10 mouse cellular contexts compared by ENCODE assay signal in the genomic region with DNA sequence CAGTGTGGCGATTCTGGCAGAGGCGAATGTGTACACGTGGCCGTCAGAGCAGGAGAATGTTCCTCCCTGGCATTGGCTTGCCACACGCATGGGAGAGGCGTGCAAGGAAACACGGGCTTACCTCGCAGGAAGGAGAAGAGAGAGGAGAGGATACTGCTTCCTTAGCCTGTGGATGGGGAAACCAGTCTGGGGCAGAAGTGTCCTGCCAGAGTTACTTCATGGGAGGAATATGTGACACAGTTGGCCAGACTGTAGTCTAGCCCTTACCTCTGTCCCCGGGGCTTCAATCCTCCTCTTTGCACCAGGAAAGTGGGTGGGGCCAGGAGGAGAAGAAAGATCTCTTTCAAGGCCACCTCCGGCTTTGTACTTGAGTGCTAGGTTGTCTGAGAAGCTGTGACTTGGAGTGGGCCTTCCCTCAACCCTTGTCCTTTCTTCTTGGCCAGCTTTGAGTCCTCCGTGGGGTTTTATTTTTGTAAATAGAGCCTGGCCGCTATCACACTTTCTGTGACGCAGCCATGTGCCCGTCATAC. TPM values are rescaled to one million over a fixed set of nuclear protein-coding genes. Genes with fewer than 3 reads are reported as not detected.
DNase-seq lines count a peak whose midpoint lies in the region; ATAC-seq and TF ChIP-seq lines count a peak whose summit lies in the region.
"Had no signal": no experiment of that assay in that cellular context is flagged by ENCODE, and none has a peak within 500 bp of the region (broad histone marks: within the 10 kb centered on the region; RNA-seq: fewer than 3 reads in every experiment).

No protein-coding gene starts in this region.

- no peak for TF ChIP-seq CTCF in kidney, postnatal 0 days (IDR thresholded peaks at IDR 0.05; ENCODE audit: low read depth)

- no peak for ATAC-seq in kidney, postnatal 0 days (replicated peaks; ENCODE audit: low FRiP score, low read depth)
- no peak for ATAC-seq in embryonic facial prominence, embryonic 12.5 days (ENCODE audit: insufficient number of reproducible peaks, insufficient read depth, low FRiP score, low TSS enrichment)
- no peak for ATAC-seq in limb, embryonic 14.5 days (ENCODE audit: low FRiP score, low read depth)

- H3K4me3 ChIP-seq in kidney, postnatal 0 days (replicated peaks; ENCODE audit: low read depth, low read length) = no peak overlapping the region
- no peak overlapping the region for H3K4me3 ChIP-seq in embryonic facial prominence, embryonic 12.5 days
- no peak overlapping the region for H3K4me3 ChIP-seq in limb, embryonic 14.5 days (replicated peaks; ENCODE audit: low read length)

- peak; percentile 49 for DNase-seq in adrenal gland, postnatal 10 days
- no peak for DNase-seq in adrenal gland, postnatal 36 days
- no peak for DNase-seq in kidney, postnatal 0 days (ENCODE audit: low spot score)
- no peak for DNase-seq in kidney, postnatal 4 days
- no peak for DNase-seq in limb, embryonic 14.5 days (ENCODE audit: low spot score)
- no peak for DNase-seq in gastrocnemius, postnatal 25 days
- no peak for DNase-seq in right cerebral cortex, adult 2 months (ENCODE audit: low spot score in 2 of 2)
- DNase-seq: lung, postnatal 10 days; thymus, postnatal 4 days had no signal

- H3K27me3 ChIP-seq in kidney, postnatal 0 days (ENCODE audit: insufficient read depth, low read length) = no peaks in the 10 kb centered on the region
- no peaks in the 10 kb centered on the region for H3K27me3 ChIP-seq in embryonic facial prominence, embryonic 12.5 days
- no peaks in the 10 kb centered on the region for H3K27me3 ChIP-seq in limb, embryonic 14.5 days (ENCODE audit: control insufficient read depth, insufficient read depth, low read length)

- H3K4me2 ChIP-seq in kidney, postnatal 0 days (ENCODE audit: low read length) = 0 out of 2 replicates have a peak overlapping the region, but pooled peaks have one; percentile 5
- peak overlapping the region; percentile 90 for H3K4me2 ChIP-seq in embryonic facial prominence, embryonic 12.5 days (replicated peaks)
- 0 out of 2 replicates have a peak overlapping the region, but pooled peaks have one; percentile 0 for H3K4me2 ChIP-seq in limb, embryonic 14.5 days (replicated peaks; ENCODE audit: low read depth, low read length, severe bottlenecking)

- H3K9ac ChIP-seq in kidney, postnatal 0 days (ENCODE audit: low read depth, low read length) = no peak overlapping the region
- H3K9ac ChIP-seq in embryonic facial prominence, embryonic 12.5 days = peak overlapping the region; percentile 29; the same call in 1 of the 2 replicates
- H3K9ac ChIP-seq in limb, embryonic 14.5 days (ENCODE audit: low read depth, low read length, severe bottlenecking) = no peak overlapping the region

- H3K4me1 ChIP-seq in kidney, postnatal 0 days (replicated peaks; ENCODE audit: insufficient read depth, low read length) = peaks cover 31% of the 10 kb centered on the region
- peaks cover 42% of the 10 kb centered on the region for H3K4me1 ChIP-seq in embryonic facial prominence, embryonic 12.5 days
- peaks cover 52% of the 10 kb centered on the region for H3K4me1 ChIP-seq in limb, embryonic 14.5 days (ENCODE audit: control insufficient read depth, insufficient read depth, low read length)

- H3K27ac ChIP-seq in kidney, postnatal 0 days = no peak overlapping the region
- peak overlapping the region; percentile 3; the same call in 1 of the 2 replicates for H3K27ac ChIP-seq in embryonic facial prominence, embryonic 12.5 days
- H3K27ac ChIP-seq in limb, embryonic 14.5 days (replicated peaks; ENCODE audit: low read depth, low read length) = peak overlapping the region; percentile 35

- 0 out of 2 replicates have a peak, but pooled peaks cover 2% of the 10 kb centered on the region for H3K36me3 ChIP-seq in kidney, postnatal 0 days (ENCODE audit: insufficient read depth, low read length)
- H3K36me3 ChIP-seq in embryonic facial prominence, embryonic 12.5 days = no peaks in the 10 kb centered on the region
- H3K36me3 ChIP-seq in limb, embryonic 14.5 days (ENCODE audit: control insufficient read depth, insufficient read depth, low read length) = no peaks in the 10 kb centered on the region

- WGBS in kidney, postnatal 0 days = 57% methylated on average over 14 of the region's 14 CpGs
- WGBS in embryonic facial prominence, embryonic 12.5 days = 76% methylated on average over 14 of the region's 14 CpGs
- 71% methylated on average over 14 of the region's 14 CpGs for WGBS in limb, embryonic 14.5 days

- TF ChIP-seq POLR2A in limb, embryonic 14.5 days (IDR thresholded peaks at IDR 0.05; ENCODE audit: borderline replicate concordance, extremely low read depth, insufficient read depth, insufficient read length) = no peak

- H3K9me3 ChIP-seq in kidney, postnatal 0 days (replicated peaks; ENCODE audit: low read length) = no peaks in the 10 kb centered on the region
- no peaks in the 10 kb centered on the region for H3K9me3 ChIP-seq in embryonic facial prominence, embryonic 12.5 days
- H3K9me3 ChIP-seq in limb, embryonic 14.5 days (ENCODE audit: control insufficient read depth, low read length) = no peaks in the 10 kb centered on the region

RNA-seq across cellular contexts. Expression of gene Fam102a, which starts 4.4 kb away (rescaled TPM):
- 10 to 100 TPM; 24.6 to 26.8 TPM for total RNA-seq in adrenal gland, postnatal 10 days (2021)
- total RNA-seq in adrenal gland, postnatal 36 days (2021) = 10 to 100 TPM; 21.5 to 34.8 TPM
- polyA plus RNA-seq in kidney, postnatal 0 days (2015; fragmentation: Nextera tagmentation; extraction: Ambion mirVana) = 13.9 and 16.9 TPM in 2 replicates
- 14.2 and 17.0 TPM in 2 replicates for polyA plus RNA-seq in embryonic facial prominence, embryonic 12.5 days (2016; fragmentation: Nextera tagmentation; extraction: Ambion mirVana)
- polyA plus RNA-seq in limb, embryonic 14.5 days (2012; rRNA removed) = 15.3 and 22.8 TPM in 2 replicates
- 17.2 TPM in 2 replicates for polyA plus RNA-seq in limb, embryonic 14.5 days (2014; fragmentation: Nextera tagmentation; extraction: Ambion mirVana)
- 1 to 10 TPM; 2.4 to 2.9 TPM for total RNA-seq in gastrocnemius, postnatal 25 days (2021)

RNA-seq across cellular contexts. Expression of gene Dpm2, which starts 31.1 kb away (rescaled TPM):
- total RNA-seq in adrenal gland, postnatal 10 days (2021) = 10 to 100 TPM; 44.4 to 49.9 TPM
- 10 to 100 TPM; 60.5 to 61.1 TPM for total RNA-seq in adrenal gland, postnatal 36 days (2021)
- polyA plus RNA-seq in kidney, postnatal 0 days (2015; fragmentation: Nextera tagmentation; extraction: Ambion mirVana) = 105 and 110 TPM in 2 replicates
- polyA plus RNA-seq in embryonic facial prominence, embryonic 12.5 days (2016; fragmentation: Nextera tagmentation; extraction: Ambion mirVana) = 110 and 113 TPM in 2 replicates
- polyA plus RNA-seq in limb, embryonic 14.5 days (2012; rRNA removed) = 146 and 178 TPM in 2 replicates
- 122 TPM in 2 replicates for polyA plus RNA-seq in limb, embryonic 14.5 days (2014; fragmentation: Nextera tagmentation; extraction: Ambion mirVana)
- total RNA-seq in gastrocnemius, postnatal 25 days (2021) = 10 to 100 TPM; 11.7 to 12.6 TPM

RNA-seq across cellular contexts. Expression of gene Pip5kl1, which starts 35.1 kb away (rescaled TPM):
- total RNA-seq in adrenal gland, postnatal 10 days (2021) = not detected
- total RNA-seq in adrenal gland, postnatal 36 days (2021) = not detected
- 0.42 and 0.61 TPM in 2 replicates for polyA plus RNA-seq in kidney, postnatal 0 days (2015; fragmentation: Nextera tagmentation; extraction: Ambion mirVana)
- 2.9 and 3.4 TPM in 2 replicates for polyA plus RNA-seq in embryonic facial prominence, embryonic 12.5 days (2016; fragmentation: Nextera tagmentation; extraction: Ambion mirVana)
- polyA plus RNA-seq in limb, embryonic 14.5 days (2012; rRNA removed) = 1.9 and 3.1 TPM in 2 replicates
- polyA plus RNA-seq in limb, embryonic 14.5 days (2014; fragmentation: Nextera tagmentation; extraction: Ambion mirVana) = 0.43 and 1.3 TPM in 2 replicates
- not detected for total RNA-seq in gastrocnemius, postnatal 25 days (2021)

RNA-seq across cellular contexts. Expression of gene 9430097D07Rik, which starts 36.0 kb away (rescaled TPM):
- not detected for total RNA-seq in adrenal gland, postnatal 10 days (2021)
- not detected for total RNA-seq in adrenal gland, postnatal 36 days (2021)
- polyA plus RNA-seq in kidney, postnatal 0 days (2015; fragmentation: Nextera tagmentation; extraction: Ambion mirVana) = 0.08 TPM in 1 of 2 replicates, not detected in the other
- polyA plus RNA-seq in embryonic facial prominence, embryonic 12.5 days (2016; fragmentation: Nextera tagmentation; extraction: Ambion mirVana) = 0.29 TPM in 1 of 2 replicates, not detected in the other
- 0.09 TPM in 1 of 2 replicates, not detected in the other for polyA plus RNA-seq in limb, embryonic 14.5 days (2012; rRNA removed)
- polyA plus RNA-seq in limb, embryonic 14.5 days (2014; fragmentation: Nextera tagmentation; extraction: Ambion mirVana) = 0.17 TPM in 1 of 2 replicates, not detected in the other
- total RNA-seq in gastrocnemius, postnatal 25 days (2021) = not detected

RNA-seq across cellular contexts. Expression of gene St6galnac4, which starts 47.4 kb away (rescaled TPM):
- 10 to 100 TPM; 14.3 to 14.7 TPM for total RNA-seq in adrenal gland, postnatal 10 days (2021)
- 10 to 100 TPM in 1 of 2 experiments, 1 to 10 TPM in 1; 7.9 to 11.0 TPM for total RNA-seq in adrenal gland, postnatal 36 days (2021)
- polyA plus RNA-seq in kidney, postnatal 0 days (2015; fragmentation: Nextera tagmentation; extraction: Ambion mirVana) = 15.8 and 18.1 TPM in 2 replicates
- polyA plus RNA-seq in embryonic facial prominence, embryonic 12.5 days (2016; fragmentation: Nextera tagmentation; extraction: Ambion mirVana) = 32.7 and 36.5 TPM in 2 replicates
- polyA plus RNA-seq in limb, embryonic 14.5 days (2012; rRNA removed) = 31.8 and 44.9 TPM in 2 replicates
- 33.3 and 33.9 TPM in 2 replicates for polyA plus RNA-seq in limb, embryonic 14.5 days (2014; fragmentation: Nextera tagmentation; extraction: Ambion mirVana)
- 10 to 100 TPM; 24.6 to 29.2 TPM for total RNA-seq in gastrocnemius, postnatal 25 days (2021)

Comparison
In these comparisons a context has a peak if more than half of its experiments do, and no peak if none do; other contexts are left out.
1. H3K4me2 ChIP-seq: peak in every context shown above with its lines; median percentile 90 in embryonic facial prominence, embryonic 12.5 days; 5 in kidney, postnatal 0 days; 0 in limb, embryonic 14.5 days.
2. RNA of gene Fam102a, which starts 4.4 kb away (total RNA-seq): 21.5 to 34.8 TPM in adrenal gland, postnatal 36 days and 24.6 to 26.8 TPM in adrenal gland, postnatal 10 days; 2.4 to 2.9 TPM in gastrocnemius, postnatal 25 days; every median in the first group is over 4 times any median in the second.